Mouse (Mus musculus) heart, embryonic 11.5 days (tissue): Measurements from ENCODE around the gene Snrnp70. TPM values are rescaled to one million over a fixed set of nuclear protein-coding genes. Genes with fewer than 3 reads are reported as not detected.

Experiments used
- ATAC-seq: fragments of 200-750 bp; cut with Nextera tagmentation; replicated peaks from 2 replicates; pipeline ENCODE4 v1.8.0; 2017; ENCODE audit warnings: moderate library complexity; ENCODE audit not compliant: insufficient number of reproducible peaks, low FRiP score, low TSS enrichment
- H3K27ac ChIP-seq: fragments of 300-500 bp; sonication (generic); 2 replicates; pipeline ENCODE4 v1.5.1; 2014; ENCODE audit warnings: mild to moderate bottlenecking, low read depth, low read length
- H3K27me3 ChIP-seq: fragments of 300-500 bp; sonication (generic); 2 replicates; pipeline ENCODE4 v1.6.1; 2014; ENCODE audit warnings: mild to moderate bottlenecking, low read length, mixed read lengths; ENCODE audit not compliant: control insufficient read depth, insufficient read depth
- H3K36me3 ChIP-seq: fragments of 300-500 bp; sonication (generic); 2 replicates; pipeline ENCODE4 v1.6.1; 2014; ENCODE audit warnings: mild to moderate bottlenecking, low read length, moderate library complexity, mixed read lengths; ENCODE audit not compliant: control insufficient read depth, insufficient read depth
- H3K4me1 ChIP-seq: fragments of 300-500 bp; sonication (generic); 2 replicates; pipeline ENCODE4 v1.6.1; 2014; ENCODE audit warnings: low read length; ENCODE audit not compliant: control insufficient read depth, insufficient read depth
- H3K4me2 ChIP-seq: fragments of 300-500 bp; sonication (generic); 2 replicates; pipeline ENCODE4 v1.6.1; 2014; ENCODE audit warnings: mild to moderate bottlenecking, moderate library complexity
- H3K4me3 ChIP-seq: fragments of 300-500 bp; sonication (generic); 2 replicates; pipeline ENCODE4 v1.5.1; 2014; ENCODE audit warnings: low read depth, low read length
- H3K9ac ChIP-seq: fragments of 300-500 bp; sonication (generic); 2 replicates; pipeline ENCODE4 v1.6.1; 2014; ENCODE audit warnings: mild to moderate bottlenecking, low read depth, low read length, moderate library complexity
- H3K9me3 ChIP-seq: fragments of 300-500 bp; sonication (generic); replicated peaks from 2 replicates; pipeline ENCODE4 v1.6.1; 2016; ENCODE audit warnings: low read length; ENCODE audit not compliant: control insufficient read depth
- WGBS: fragments of 180-500 bp; shearing (Covaris S2); extraction: QIAGEN DNeasy Blood & Tissue Kit; methylation state at CpG from one replicate; pipeline ENCODE4 v1.1.7; 2014; ENCODE audit not compliant: insufficient replicate concordance; 5-methylcytosine and 5-hydroxymethylcytosine counted together
- polyA plus RNA-seq: library from polyadenylated mRNA; unstranded; fragments of >200 nt; fragmentation: Nextera tagmentation; extraction: Ambion mirVana; gene quantifications from 2 replicates; pipeline ENCODE4 v1.2.1, GENCODE M21; 2014

Snrnp70 gene
- polyA plus RNA-seq, 1 experiment from 2014 or later, result 72.0 TPM

DNA sequence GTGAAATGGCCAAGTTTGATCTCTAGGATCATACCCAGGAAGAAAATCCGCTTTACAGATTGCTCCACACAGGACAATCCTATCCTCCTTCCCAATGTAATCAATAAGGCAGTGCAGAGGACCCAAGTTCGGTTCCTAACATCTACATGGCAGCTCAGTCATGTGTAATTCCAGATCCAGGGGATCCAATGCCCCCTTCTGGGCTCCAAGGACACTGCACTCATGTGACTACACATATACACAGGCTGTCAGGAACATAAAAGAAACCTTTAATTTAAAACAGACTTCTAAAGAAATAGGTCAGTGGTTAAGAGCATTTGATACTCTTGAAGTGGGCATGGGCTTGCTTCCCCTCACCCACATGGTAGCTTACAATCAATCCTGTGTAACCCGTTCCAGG lies 9.5 kb downstream of the Snrnp70 start:
- peaks cover 74% of the 10 kb centered on the region for H3K36me3 ChIP-seq
- no peak overlapping the region for H3K27ac ChIP-seq
- H3K4me3 ChIP-seq, result no peak overlapping the region
- WGBS, result 88% methylated on average over 3 of the region's 3 CpGs
- H3K9ac ChIP-seq, result no peak overlapping the region
- no peaks in the 10 kb centered on the region for H3K9me3 ChIP-seq
- H3K4me2 ChIP-seq, result no peak overlapping the region
- H3K27me3 ChIP-seq, result no peaks in the 10 kb centered on the region
- no peaks in the 10 kb centered on the region for H3K4me1 ChIP-seq
- ATAC-seq, result no peak

DNA sequence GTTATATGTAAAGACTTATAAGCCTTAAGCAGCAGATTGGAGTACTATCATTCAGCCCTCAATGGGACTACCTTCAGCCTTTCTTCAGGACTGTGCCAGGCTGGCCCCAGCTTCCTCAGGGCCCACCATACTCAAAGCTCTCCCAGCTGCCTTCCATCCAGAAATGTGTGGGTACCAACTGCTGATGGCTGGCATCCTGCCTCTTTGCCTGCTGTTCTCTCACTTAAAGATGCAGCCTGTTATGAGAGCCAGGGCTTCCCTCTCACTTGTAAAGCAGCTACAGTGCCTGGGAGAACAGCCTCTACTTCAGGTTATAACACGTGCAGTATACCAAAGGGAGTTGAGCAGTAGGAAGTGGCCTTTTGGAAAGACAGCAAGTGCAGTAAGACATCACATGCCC lies 19.5 kb downstream of the Snrnp70 start:
- no peak overlapping the region for H3K4me3 ChIP-seq
- peaks cover 51% of the 10 kb centered on the region for H3K36me3 ChIP-seq
- no peaks in the 10 kb centered on the region for H3K27me3 ChIP-seq
- H3K4me1 ChIP-seq, result peaks cover 4% of the 10 kb centered on the region; the same call in 1 of the 2 replicates
- 97% methylated on average over 1 of the region's 1 CpGs for WGBS
- H3K27ac ChIP-seq, result no peak overlapping the region
- no peak for ATAC-seq
- no peak overlapping the region for H3K9ac ChIP-seq
- H3K4me2 ChIP-seq, result no peak overlapping the region
- H3K9me3 ChIP-seq, result no peaks in the 10 kb centered on the region

DNA sequence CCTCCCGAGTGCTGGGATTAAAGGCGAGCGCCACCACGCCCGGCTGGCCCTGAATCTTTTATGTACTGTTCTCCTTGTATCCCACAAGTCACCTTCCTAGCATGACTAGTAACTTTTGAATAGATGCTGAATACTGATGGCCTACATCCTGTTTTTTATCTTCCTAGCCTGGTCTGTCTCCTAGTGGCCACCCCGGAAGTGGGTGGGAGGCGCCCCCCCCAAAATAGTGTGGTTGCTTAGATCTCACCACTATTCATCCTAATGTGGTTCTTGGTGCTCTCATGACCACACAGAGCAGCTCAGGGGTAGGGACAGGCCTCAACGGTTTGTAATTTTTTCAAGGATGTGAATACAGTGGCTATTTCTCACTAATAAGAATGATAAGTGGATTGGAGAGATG lies 20.9 kb downstream of the Snrnp70 start:
- Histone ChIP-seq H3K9ac (no peak overlapping the region), H3K27ac (no peak overlapping the region), H3K4me2 (no peak overlapping the region), H3K4me3 (no peak overlapping the region), H3K36me3 (peaks cover 37% of the 10 kb centered on the region), H3K9me3 (no peaks in the 10 kb centered on the region), H3K27me3 (0 out of 2 replicates have a peak, but pooled peaks cover 5% of the 10 kb centered on the region), H3K4me1 (peaks cover 16% of the 10 kb centered on the region; the same call in 1 of the 2 replicates)
- no peak for ATAC-seq
- WGBS, result 90% methylated on average over 8 of the region's 8 CpGs

DNA sequence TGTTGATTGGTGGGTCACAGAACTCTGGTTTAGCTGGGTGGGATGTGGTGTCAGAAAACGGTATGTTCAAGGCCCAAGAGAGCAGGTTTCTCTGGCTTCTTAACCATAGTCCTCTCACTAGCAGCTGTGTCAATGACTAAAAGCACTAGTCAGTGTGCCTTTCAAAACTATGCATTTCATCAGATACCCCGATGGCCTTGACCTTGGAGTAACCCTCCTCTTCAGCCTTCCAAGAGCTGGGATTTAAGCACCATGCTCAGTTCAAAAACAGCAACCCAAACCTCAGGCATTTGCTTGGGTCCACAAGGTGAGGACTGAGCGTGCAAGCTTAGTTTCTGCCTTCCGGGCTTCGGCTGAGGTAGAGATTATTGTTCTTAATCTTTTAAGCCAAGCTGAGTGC lies 23.2 kb downstream of the Snrnp70 start:
- H3K36me3 ChIP-seq, result peaks cover 20% of the 10 kb centered on the region
- no peak overlapping the region for H3K9ac ChIP-seq
- no peak overlapping the region for H3K4me3 ChIP-seq
- ATAC-seq, result no peak
- H3K9me3 ChIP-seq, result no peaks in the 10 kb centered on the region
- H3K27me3 ChIP-seq, result peaks cover 22% of the 10 kb centered on the region
- peaks cover 22% of the 10 kb centered on the region for H3K4me1 ChIP-seq
- H3K27ac ChIP-seq, result no peak overlapping the region
- H3K4me2 ChIP-seq, result no peak overlapping the region
- WGBS, result 85% methylated on average over 5 of the region's 5 CpGs

DNA sequence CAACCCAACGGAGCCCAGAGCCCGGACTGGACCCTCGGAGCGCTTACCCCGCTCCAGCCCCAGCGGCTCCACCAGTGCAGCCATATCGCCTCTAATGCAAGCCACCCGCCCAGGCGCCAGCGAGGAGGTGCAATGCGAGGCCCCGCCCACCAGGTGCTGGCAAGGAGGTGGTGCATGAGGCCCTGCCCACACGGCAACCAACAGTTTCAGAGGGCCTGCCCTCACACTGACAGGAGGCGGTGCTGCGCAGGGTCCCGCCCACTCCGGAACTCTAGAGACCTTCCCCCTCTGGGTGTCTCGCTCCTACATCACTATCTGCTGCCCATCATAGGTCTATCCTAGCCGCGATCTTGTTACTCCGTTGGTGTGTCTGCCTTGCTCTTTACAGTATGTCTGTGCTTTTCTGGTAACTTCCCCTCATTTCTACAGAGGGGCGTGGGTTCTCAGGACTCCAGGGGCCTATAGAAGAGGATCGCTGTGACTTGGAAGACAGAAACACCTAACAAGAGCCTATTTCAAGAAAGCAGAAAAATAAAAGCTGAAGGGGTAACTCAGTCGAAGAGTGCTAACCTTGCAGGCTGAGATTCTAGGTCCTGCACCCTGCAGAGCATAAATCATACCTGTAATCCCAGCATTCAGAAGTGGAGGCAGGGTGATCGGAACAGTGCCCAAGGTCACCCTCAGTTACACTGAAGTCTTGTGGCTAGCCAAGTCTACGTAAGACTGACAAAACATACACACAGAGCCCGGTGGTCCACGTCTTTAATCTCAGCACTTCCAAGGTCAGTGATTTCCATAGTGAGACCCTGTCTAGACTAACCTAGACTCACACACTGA lies 24.8 kb downstream of the Snrnp70 start, which contains the start of gene Lin7b:
TSS of gene Lin7b (minus strand) at position 109 of the 837 bp plus-strand sequence.
- Histone ChIP-seq H3K9ac (peak within 1 kb of the TSS; percentile 65), H3K27me3 (peaks cover 30% of the 10 kb centered on the region), H3K4me1 (peaks cover 29% of the 10 kb centered on the region), H3K27ac (0 out of 2 replicates have a peak within 1 kb of the TSS, but pooled peaks have one; percentile 10), H3K4me3 (peak within 1 kb of the TSS; percentile 59), H3K9me3 (no peaks in the 10 kb centered on the region), H3K4me2 (peak within 1 kb of the TSS; percentile 99), H3K36me3 (peaks cover 9% of the 10 kb centered on the region)
- peak; percentile 69 for ATAC-seq
- 9% methylated on average over 28 of the region's 28 CpGs for WGBS

DNA sequence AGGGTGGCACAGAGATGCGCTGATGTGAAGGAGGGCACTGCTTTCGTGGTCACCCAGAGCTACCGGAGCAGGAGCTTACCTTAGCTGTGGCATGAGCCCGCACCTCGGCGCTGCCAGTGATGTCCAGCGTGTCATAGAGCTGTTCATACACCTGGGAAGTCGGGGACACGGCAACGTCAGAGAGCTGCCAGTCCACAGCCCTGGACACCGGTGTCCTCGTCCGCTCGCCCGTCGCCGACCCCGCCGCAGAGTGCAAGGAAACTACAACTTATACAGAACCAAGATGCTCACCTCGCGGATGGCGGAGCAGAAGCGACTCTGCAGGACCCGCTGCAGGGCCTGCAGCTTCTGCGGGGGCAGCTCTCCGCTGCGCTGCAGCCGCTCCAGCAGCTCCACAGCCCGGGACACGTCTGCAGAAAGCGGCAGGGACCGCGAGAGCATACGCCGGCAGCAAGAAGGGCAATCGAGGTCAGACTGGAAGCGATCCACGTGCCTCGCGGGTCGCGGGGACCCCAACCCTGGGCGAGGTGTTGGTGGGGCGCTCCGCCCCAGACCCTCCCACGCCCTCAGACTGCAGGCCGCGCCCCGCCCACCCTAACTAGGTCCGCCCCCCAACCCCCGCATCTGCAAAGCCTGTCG lies 25.6 kb downstream of the Snrnp70 start:
- Histone ChIP-seq H3K4me1 (peaks cover 29% of the 10 kb centered on the region), H3K36me3 (peaks cover 4% of the 10 kb centered on the region; the same call in 1 of the 2 replicates), H3K27me3 (peaks cover 37% of the 10 kb centered on the region), H3K27ac (no peak overlapping the region), H3K4me2 (peak overlapping the region; percentile 99), H3K4me3 (peak overlapping the region; percentile 59), H3K9ac (peak overlapping the region; percentile 65), H3K9me3 (no peaks in the 10 kb centered on the region)
- no peak; the same call in 1 of the 2 replicates for ATAC-seq
- WGBS, result 9% methylated on average over 47 of the region's 52 CpGs

DNA sequence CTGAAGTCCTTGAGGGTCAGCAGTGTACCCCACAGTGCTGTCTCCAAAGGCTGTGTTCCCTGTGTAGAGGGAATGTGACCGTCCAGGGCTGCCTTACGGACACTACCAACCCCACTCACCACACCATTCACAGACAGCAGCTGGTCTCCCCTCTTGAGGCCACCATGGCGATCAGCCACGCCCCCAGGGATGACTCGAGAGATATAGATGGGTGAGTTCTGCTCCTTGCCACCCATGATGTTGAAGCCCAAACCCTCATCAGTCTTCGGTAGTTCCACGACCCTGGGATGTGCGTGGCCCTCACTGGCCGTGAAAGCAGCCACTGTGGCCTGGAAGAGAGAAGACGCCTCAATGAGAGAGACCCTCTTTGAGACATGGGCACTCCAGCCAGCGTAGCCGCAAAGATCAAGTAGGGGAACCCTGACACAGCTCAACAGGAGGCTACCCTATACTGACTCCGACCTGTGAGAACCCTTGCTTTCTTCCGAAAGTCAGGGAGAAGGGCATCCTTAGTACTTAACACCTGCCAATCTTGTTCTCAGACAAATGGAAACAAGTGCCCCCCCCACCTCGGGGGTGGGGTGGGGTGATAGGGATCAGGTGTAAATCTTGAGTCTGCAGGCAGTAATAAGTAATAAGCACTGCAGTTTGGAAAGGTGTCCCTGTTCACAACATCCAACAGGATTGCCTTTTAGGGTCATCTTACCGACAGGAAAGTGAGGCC lies 26.4 kb downstream of the Snrnp70 start:
- ATAC-seq, result no peak
- H3K9ac ChIP-seq, result no peak overlapping the region
- H3K4me2 ChIP-seq, result no peak overlapping the region; the same call in 1 of the 2 replicates
- peaks cover 42% of the 10 kb centered on the region for H3K27me3 ChIP-seq
- no peaks in the 10 kb centered on the region for H3K9me3 ChIP-seq
- WGBS, result 72% methylated on average over 16 of the region's 16 CpGs
- H3K4me1 ChIP-seq, result peaks cover 29% of the 10 kb centered on the region
- no peak overlapping the region for H3K4me3 ChIP-seq
- H3K36me3 ChIP-seq, result peaks cover 4% of the 10 kb centered on the region; the same call in 1 of the 2 replicates
- H3K27ac ChIP-seq, result no peak overlapping the region

DNA sequence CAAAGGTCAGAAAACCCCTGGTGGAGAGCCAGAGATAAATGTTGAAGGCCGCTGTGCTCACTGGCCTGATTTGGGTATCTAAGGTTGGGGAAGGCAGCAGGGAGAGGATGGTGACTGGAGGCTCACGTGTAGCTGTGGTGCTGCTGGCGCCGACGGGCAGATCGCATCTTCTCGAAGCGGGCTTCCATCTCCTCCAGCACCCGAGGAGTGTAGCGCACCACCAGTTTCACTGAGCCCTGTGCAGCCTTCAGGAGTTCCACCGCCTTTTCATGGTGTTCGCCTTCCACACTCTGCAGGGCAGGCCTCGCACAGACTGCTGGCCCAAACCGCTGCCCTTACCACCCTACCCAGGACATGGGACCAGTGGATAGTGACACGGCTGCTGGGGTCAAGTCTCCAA lies 27.4 kb downstream of the Snrnp70 start:
- 75% methylated on average over 15 of the region's 15 CpGs for WGBS
- H3K27me3 ChIP-seq, result peaks cover 46% of the 10 kb centered on the region

More for the DNA sequence above, 27.4 kb downstream of the Snrnp70 start:
- no peaks in the 10 kb centered on the region for H3K36me3 ChIP-seq
- H3K9me3 ChIP-seq, result no peaks in the 10 kb centered on the region
- ATAC-seq, result no peak
- H3K4me2 ChIP-seq, result peak overlapping the region; percentile 98
- H3K4me3 ChIP-seq, result no peak overlapping the region
- H3K4me1 ChIP-seq, result peaks cover 29% of the 10 kb centered on the region
- H3K9ac ChIP-seq, result no peak overlapping the region
- H3K27ac ChIP-seq, result no peak overlapping the region
